Mouse (Mus musculus) G1E (cell line): ENCODE results near the gene Ncoa3.

Experiments
- CTCF ChIP-seq: IDR thresholded peaks from 2 replicates; pipeline ENCODE4 v1.5.1; 2012; ENCODE audit warnings: low read depth, low read length, inconsistent platforms, mixed read lengths
- GATA1 ChIP-seq: IDR thresholded peaks from 2 replicates; pipeline ENCODE4 v1.6.1; 2012; ENCODE audit warnings: borderline replicate concordance, low read length, inconsistent platforms, mixed read lengths
- GATA2 ChIP-seq: IDR thresholded peaks from 2 replicates; pipeline ENCODE4 v1.6.1; 2012; ENCODE audit warnings: low read depth, low read length, inconsistent platforms, borderline replicate concordance
- POLR2AphosphoS5 ChIP-seq: IDR thresholded peaks from 2 replicates; pipeline ENCODE4 v1.6.1; 2012; ENCODE audit warnings: low read depth, low read length, inconsistent platforms; ENCODE audit not compliant: insufficient replicate concordance
- TAL1 ChIP-seq: conservative IDR thresholded peaks from 2 replicates; pipeline ENCODE4 v1.6.1; 2012; ENCODE audit warnings: low read depth, low read length, inconsistent platforms, mixed read lengths

DNA sequence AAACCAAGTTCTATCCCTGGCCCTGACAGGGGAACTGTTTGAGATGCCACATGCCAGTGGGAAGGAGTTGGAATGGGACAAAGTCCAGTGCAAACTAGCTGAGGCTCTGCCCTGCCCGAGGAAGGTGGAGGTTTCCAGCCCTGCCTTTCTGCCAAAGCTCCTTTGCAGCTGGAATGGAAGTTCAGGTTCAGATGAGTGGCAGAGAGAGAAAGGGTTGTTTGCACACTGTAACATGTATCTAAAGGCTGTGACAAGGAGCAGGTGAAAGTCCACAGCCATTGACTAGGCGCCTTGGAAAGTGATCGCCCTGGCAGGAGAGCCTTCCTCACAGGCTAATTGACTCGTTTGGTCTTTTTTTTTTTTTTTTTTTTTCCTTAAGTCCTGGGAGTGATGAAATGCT is 28.3 kb upstream of the Ncoa3 start:
- TF ChIP-seq GATA1 = no peak
- no peak for TF ChIP-seq CTCF
- TF ChIP-seq TAL1 = no peak
- TF ChIP-seq GATA2 = no peak
- TF ChIP-seq POLR2AphosphoS5 = no peak
